Mouse (Mus musculus) hindbrain, embryonic 16.5 days (tissue): ENCODE results near the gene Dpp6. TPM values are rescaled to one million over a fixed set of nuclear protein-coding genes. Genes with fewer than 3 reads are reported as not detected.

Source experiments
- ATAC-seq: fragments of 200-750 bp; cut with Nextera tagmentation; 2 replicates; pipeline ENCODE4 v1.8.0; 2017; ENCODE audit warnings: moderate TSS enrichment, moderate library complexity
- H3K27ac ChIP-seq: fragments of 300-500 bp; sonication (generic); 2 replicates; pipeline ENCODE4 v1.5.1; 2014; ENCODE audit warnings: low read depth, mild to moderate bottlenecking, control low read depth, low read length, moderate library complexity
- H3K27me3 ChIP-seq: fragments of 300-500 bp; sonication (generic); replicated peaks from 2 replicates; pipeline ENCODE4 v1.6.1; 2014; ENCODE audit warnings: low read length; ENCODE audit not compliant: control insufficient read depth, insufficient read depth
- H3K36me3 ChIP-seq: fragments of 300-500 bp; sonication (generic); 2 replicates; pipeline ENCODE4 v1.6.1; 2014; ENCODE audit warnings: mild to moderate bottlenecking, low read length, moderate library complexity, mixed read lengths; ENCODE audit not compliant: control insufficient read depth, insufficient read depth
- H3K4me1 ChIP-seq: fragments of 300-500 bp; sonication (generic); 2 replicates; pipeline ENCODE4 v1.6.1; 2014; ENCODE audit warnings: low read depth, low read length; ENCODE audit not compliant: control insufficient read depth, insufficient read depth
- H3K4me2 ChIP-seq: fragments of 300-500 bp; sonication (generic); 2 replicates; pipeline ENCODE4 v1.6.1; 2014; ENCODE audit warnings: mild to moderate bottlenecking, low read length, control low read depth, moderate library complexity
- H3K4me3 ChIP-seq: fragments of 300-500 bp; sonication (generic); 2 replicates; pipeline ENCODE4 v1.5.1; 2014; ENCODE audit warnings: mild to moderate bottlenecking, low read length, control low read depth, moderate library complexity
- H3K9ac ChIP-seq: fragments of 300-500 bp; sonication (generic); 2 replicates; pipeline ENCODE4 v1.6.1; 2014; ENCODE audit warnings: low read depth, mild to moderate bottlenecking, control low read depth, low read length, moderate library complexity
- H3K9me3 ChIP-seq: fragments of 300-500 bp; sonication (generic); 2 replicates; pipeline ENCODE4 v1.6.1; 2014; ENCODE audit warnings: mild to moderate bottlenecking, low read length, moderate library complexity; ENCODE audit not compliant: control insufficient read depth
- WGBS: fragments of 180-500 bp; shearing (Covaris S2); extraction: QIAGEN DNeasy Blood & Tissue Kit; methylation state at CpG from one replicate; pipeline ENCODE4 v1.1.7; 2014; 5-methylcytosine and 5-hydroxymethylcytosine counted together
- polyA plus RNA-seq: library from polyadenylated mRNA; unstranded; fragments of >200 nt; fragmentation: Nextera tagmentation; extraction: Ambion mirVana; gene quantifications from 2 replicates; pipeline ENCODE4 v1.2.1, GENCODE M21; 2015

Dpp6 gene
- polyA plus RNA-seq, 1 experiment from 2014 or later, result 97.0 TPM

DNA sequence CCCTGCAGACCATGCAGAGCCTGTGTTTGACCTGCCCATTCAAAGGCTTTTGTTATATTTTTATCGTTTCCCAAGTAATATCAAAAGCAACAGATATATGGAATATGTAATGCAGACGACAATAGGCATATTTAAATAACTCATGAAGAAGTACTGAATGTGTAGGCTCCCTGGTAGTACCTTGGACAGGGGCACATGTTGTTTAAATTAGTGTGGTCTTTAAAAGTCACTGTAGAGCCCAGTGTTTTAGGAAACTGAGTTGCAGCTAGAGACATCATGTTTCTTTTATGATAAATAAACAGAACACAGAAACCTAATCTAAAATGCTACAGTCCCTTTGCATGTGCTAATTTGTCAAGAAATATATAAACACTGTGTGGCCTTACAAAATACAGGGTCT lies 403.1 kb downstream of the Dpp6 start:
- Histone ChIP-seq H3K4me2 (no peak overlapping the region), H3K9me3 (no peaks in the 10 kb centered on the region), H3K4me1 (no peaks in the 10 kb centered on the region), H3K9ac (no peak overlapping the region), H3K36me3 (no peaks in the 10 kb centered on the region), H3K27ac (no peak overlapping the region), H3K4me3 (no peak overlapping the region), H3K27me3 (no peaks in the 10 kb centered on the region)
- 80% methylated on average over 2 of the region's 2 CpGs for WGBS
- ATAC-seq, result no peak

DNA sequence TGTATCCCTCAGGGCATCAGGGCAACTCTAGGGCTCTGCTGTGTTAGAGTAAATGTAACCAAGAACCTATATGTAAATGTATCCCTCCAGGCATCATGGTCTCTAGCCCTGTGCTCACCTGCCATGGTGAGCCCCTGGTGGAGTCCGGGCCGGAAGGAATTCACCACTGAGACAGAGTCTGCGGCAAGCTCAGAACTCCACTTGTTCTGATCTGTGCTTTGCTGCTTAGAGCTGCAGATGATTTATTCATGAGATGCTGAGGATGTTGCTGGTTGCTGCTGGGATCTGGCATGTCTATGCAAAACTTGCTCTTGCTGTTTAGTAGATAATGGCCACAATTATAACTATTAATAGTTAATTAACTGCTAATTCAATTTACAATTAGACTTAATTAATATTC lies 425.1 kb downstream of the Dpp6 start:
- ATAC-seq, result no peak
- H3K9ac ChIP-seq, result no peak overlapping the region
- H3K36me3 ChIP-seq, result no peaks in the 10 kb centered on the region
- no peak overlapping the region for H3K4me2 ChIP-seq
- peaks cover 3% of the 10 kb centered on the region; the same call in 1 of the 2 replicates for H3K4me1 ChIP-seq
- H3K27me3 ChIP-seq, result no peaks in the 10 kb centered on the region
- WGBS, result 52% methylated on average over 3 of the region's 3 CpGs
- no peak overlapping the region for H3K27ac ChIP-seq
- no peaks in the 10 kb centered on the region for H3K9me3 ChIP-seq
- H3K4me3 ChIP-seq, result no peak overlapping the region

DNA sequence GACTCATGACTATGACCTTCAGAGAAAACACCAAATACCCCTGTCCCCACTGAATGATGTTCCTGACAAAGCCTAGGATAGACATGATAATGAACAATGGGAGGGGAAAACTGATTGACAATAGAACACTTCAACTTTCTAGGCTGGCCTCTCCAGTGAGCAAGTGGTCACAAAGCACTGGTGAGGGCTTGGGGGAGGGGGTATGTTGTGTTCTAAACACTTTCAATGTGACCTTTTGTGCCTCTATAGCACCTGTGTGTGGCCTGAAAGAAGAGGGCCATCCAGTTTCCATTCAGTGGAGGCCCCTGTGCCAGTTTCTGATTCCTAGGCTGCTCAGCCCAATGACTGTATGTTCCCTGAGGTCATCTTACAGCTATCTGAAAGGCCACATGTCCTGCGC lies 426.2 kb downstream of the Dpp6 start:
- H3K27me3 ChIP-seq, result no peaks in the 10 kb centered on the region
- no peak overlapping the region for H3K9ac ChIP-seq
- H3K4me3 ChIP-seq, result no peak overlapping the region
- H3K9me3 ChIP-seq, result no peaks in the 10 kb centered on the region
- no peaks in the 10 kb centered on the region for H3K36me3 ChIP-seq
- no peak for ATAC-seq
- peaks cover 3% of the 10 kb centered on the region; the same call in 1 of the 2 replicates for H3K4me1 ChIP-seq
- 94% methylated on average over 1 of the region's 1 CpGs for WGBS
- no peak overlapping the region for H3K4me2 ChIP-seq
- H3K27ac ChIP-seq, result no peak overlapping the region

DNA sequence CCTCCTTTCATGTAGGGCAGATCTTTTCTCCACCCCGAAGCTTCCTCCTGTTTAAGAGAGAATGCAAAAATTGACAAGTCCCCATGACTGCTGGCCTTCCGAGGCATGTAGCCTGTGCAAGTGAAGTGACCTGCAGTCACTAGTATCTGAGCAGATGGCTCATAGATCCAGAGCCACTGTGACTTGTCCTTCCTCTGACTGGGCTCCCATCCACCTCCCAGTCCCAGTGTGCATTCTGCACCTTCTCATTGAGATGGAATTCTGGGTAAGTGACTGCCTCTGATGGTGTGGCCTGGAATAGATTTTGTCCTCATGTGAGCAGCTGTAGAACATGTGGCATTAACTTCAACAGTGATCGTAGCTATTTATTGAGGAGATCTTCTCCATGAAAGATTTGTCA lies 430.8 kb downstream of the Dpp6 start:
- Histone ChIP-seq H3K9me3 (no peaks in the 10 kb centered on the region), H3K27ac (no peak overlapping the region), H3K4me1 (no peaks in the 10 kb centered on the region), H3K4me3 (no peak overlapping the region), H3K9ac (no peak overlapping the region), H3K36me3 (no peaks in the 10 kb centered on the region), H3K4me2 (no peak overlapping the region), H3K27me3 (no peaks in the 10 kb centered on the region)
- ATAC-seq, result no peak
- 93% methylated on average over 3 of the region's 3 CpGs for WGBS

DNA sequence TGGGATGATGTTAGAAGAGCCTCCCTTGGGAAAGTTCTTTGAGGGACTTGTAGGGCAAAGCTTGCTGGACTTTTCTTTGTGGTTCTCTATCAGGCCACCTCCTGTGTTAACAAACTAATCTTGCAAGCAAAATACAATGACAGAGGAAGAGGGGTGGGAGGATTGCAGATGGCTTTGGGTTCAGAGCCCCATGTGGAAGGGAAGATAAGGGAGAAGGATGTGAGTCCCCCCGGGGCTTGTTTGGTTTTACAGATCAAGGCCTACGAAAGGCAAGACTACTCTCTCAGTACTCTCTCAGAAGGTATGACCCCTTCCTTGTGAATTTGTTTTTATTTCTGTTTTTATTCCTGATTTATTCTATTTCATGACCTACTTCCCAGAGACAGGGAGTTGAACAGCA lies 431.7 kb downstream of the Dpp6 start:
- H3K9ac ChIP-seq, result no peak overlapping the region
- H3K27me3 ChIP-seq, result no peaks in the 10 kb centered on the region
- H3K4me1 ChIP-seq, result no peaks in the 10 kb centered on the region
- no peaks in the 10 kb centered on the region for H3K9me3 ChIP-seq
- H3K4me2 ChIP-seq, result no peak overlapping the region
- no peak overlapping the region for H3K4me3 ChIP-seq
- no peak overlapping the region for H3K27ac ChIP-seq
- ATAC-seq, result no peak
- no peaks in the 10 kb centered on the region for H3K36me3 ChIP-seq
- 87% methylated on average over 2 of the region's 2 CpGs for WGBS

GRCm38 (mm10) chr5:27249951-27250350 lies 432.9 kb downstream of the Dpp6 start:
- WGBS, result 36% methylated on average over 4 of the region's 4 CpGs
- Histone ChIP-seq H3K27ac (no peak overlapping the region), H3K9ac (no peak overlapping the region), H3K4me3 (no peak overlapping the region), H3K4me1 (no peaks in the 10 kb centered on the region), H3K9me3 (no peaks in the 10 kb centered on the region), H3K4me2 (no peak overlapping the region), H3K27me3 (no peaks in the 10 kb centered on the region), H3K36me3 (no peaks in the 10 kb centered on the region)
- ATAC-seq, result no peak; the same call in 1 of the 2 replicates

- Histone ChIP-seq H3K4me2 (no peak overlapping the region), H3K27me3 (no peaks in the 10 kb centered on the region), H3K9me3 (no peaks in the 10 kb centered on the region), H3K4me1 (no peaks in the 10 kb centered on the region), H3K36me3 (no peaks in the 10 kb centered on the region), H3K9ac (no peak overlapping the region), H3K4me3 (no peak overlapping the region), H3K27ac (no peak overlapping the region)
- ATAC-seq, result no peak
- 94% methylated on average over 3 of the region's 3 CpGs for WGBS
Measured at GRCm38 (mm10) chr5:27250906-27251305, 433.9 kb downstream of the Dpp6 start.

GRCm38 (mm10) chr5:27251361-27251760 lies 434.4 kb downstream of the Dpp6 start:
- no peaks in the 10 kb centered on the region for H3K9me3 ChIP-seq
- H3K9ac ChIP-seq, result no peak overlapping the region
- H3K4me2 ChIP-seq, result no peak overlapping the region
- H3K36me3 ChIP-seq, result no peaks in the 10 kb centered on the region
- no peak overlapping the region for H3K4me3 ChIP-seq
- ATAC-seq, result no peak
- no peaks in the 10 kb centered on the region for H3K27me3 ChIP-seq
- H3K4me1 ChIP-seq, result no peaks in the 10 kb centered on the region
- H3K27ac ChIP-seq, result no peak overlapping the region

DNA sequence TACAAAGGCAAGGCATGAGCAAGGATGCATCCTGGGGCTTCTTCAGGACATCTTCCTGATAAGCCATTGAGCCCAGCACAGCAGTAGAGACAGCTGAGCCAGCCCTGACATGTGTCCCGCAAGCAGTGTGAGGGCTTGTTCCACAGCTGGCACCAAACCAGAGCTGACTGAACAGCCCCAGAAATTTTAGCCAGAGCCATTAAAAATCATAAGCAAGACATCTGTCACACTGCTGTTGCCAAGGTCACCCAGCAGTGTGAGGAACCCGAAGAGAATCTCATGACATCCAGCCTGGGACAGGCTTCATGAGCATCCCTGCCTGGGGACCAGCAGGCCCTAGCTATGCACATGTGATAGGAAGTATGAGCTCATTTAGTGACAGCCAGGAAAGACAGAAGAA lies 438.2 kb downstream of the Dpp6 start:
- Histone ChIP-seq H3K27ac (no peak overlapping the region), H3K9me3 (no peaks in the 10 kb centered on the region), H3K4me3 (no peak overlapping the region), H3K9ac (no peak overlapping the region), H3K27me3 (no peaks in the 10 kb centered on the region), H3K4me1 (no peaks in the 10 kb centered on the region), H3K36me3 (no peaks in the 10 kb centered on the region), H3K4me2 (no peak overlapping the region)
- WGBS, result 72% methylated on average over 2 of the region's 2 CpGs
- peak; percentile 65 for ATAC-seq

DNA sequence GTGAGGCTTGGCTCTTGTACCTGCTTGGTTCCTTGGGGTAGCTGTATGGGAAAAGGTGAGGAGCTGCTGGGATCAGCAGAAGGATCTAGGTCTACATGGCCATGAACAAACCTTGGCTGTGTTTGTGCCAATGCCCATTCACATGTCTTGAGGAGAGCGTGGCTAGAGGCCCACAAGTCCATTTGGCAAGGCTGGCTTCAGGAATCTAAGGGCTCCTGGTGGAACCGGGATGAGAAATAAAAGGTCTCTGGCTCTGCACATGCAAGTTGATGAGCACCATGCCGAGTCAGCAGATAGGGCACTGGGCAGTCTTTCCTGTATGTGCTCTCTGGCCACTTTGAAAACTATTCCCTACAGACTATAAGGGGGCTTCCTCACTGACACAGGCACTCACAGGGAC lies 441.6 kb downstream of the Dpp6 start:
- no peak overlapping the region for H3K27ac ChIP-seq
- no peak for ATAC-seq
- H3K27me3 ChIP-seq, result no peaks in the 10 kb centered on the region
- H3K4me1 ChIP-seq, result peaks cover 12% of the 10 kb centered on the region
- no peak overlapping the region for H3K4me2 ChIP-seq
- H3K9me3 ChIP-seq, result no peaks in the 10 kb centered on the region
- WGBS, result 84% methylated on average over 3 of the region's 3 CpGs
- no peak overlapping the region for H3K4me3 ChIP-seq
- H3K9ac ChIP-seq, result no peak overlapping the region
- no peaks in the 10 kb centered on the region for H3K36me3 ChIP-seq
